Mouse (Mus musculus) R1 (cell line): ENCODE measurements around the gene Golph3l.
"Not testable (repeated sequence)": the region's sequence is repeated elsewhere in the genome, so short reads cannot be mapped to it uniquely, and the experiment has no call there.

Source experiments
- DNase-seq: peaks from one replicate; pipeline ENCODE4 v3.0.0-alpha.2; 2018; ENCODE audit warnings: low read depth, low spot score

The Golph3l gene

DNA sequence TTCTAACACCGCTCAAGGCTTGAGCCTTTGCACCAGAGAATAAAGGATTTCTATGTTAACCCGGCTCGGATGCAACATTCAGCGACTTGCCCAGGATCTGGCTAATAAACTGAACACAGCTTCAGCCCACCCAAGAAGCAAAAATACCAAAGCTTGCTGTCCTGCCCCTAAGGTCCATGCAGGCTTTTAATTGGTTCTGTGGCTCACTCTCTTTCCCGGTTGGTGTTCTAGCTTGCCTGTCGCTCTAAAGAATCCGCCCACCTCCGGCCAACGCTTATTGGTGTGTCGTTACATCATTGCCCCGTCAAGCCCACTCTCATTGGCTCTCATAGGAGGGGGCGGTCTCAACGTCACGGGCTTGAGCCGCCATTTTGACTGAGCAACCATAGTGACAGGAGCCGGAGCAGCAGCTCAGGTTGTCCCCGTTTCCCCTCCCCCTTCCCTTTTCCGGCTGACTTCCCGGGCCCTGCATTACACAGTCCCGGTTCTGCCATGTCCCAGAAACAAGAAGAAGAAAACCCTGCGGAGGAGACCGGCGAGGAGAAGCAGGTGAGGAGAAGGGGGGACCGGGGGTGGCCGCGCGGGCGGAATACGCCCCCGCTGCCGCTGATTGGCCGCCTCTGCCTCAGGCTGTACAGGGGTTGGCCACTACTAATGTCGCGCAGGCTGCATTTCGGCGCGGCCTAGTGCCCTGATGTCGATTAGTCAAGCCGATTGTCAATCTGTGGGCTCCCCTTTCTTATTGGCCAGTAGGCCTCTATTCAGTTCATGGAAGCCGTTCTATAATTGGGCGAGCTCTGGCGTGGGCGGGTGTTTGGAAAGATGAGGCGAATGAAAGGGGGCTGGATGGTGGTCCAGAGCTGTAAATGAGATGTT lies 36.1 kb downstream of the Golph3l start, which contains the start of gene Ensa:
Ensa (plus strand) TSS at position 366 of the 876 bp plus-strand sequence.
- peak; percentile 100 for DNase-seq

DNA sequence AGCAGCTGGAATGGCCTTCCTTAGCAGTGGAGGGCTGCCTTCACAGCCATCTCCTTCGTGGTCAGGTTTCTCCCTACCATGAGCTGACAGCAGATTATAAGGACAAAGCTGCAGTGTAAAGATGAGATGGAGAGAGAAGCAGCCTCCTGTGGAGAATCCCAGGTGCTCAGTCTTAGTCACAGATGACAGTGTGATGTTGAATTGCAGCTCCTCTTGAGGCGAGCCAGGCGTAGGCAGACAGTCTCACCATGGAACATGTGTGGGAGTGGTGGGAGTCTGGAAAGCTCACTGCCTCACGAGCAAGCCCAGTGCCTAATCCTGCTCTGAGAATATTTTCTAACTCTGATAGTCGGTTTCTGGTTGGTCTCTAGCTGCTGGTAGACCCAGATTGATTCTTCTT lies 39.0 kb downstream of the Golph3l start:
- no peak for DNase-seq

DNA sequence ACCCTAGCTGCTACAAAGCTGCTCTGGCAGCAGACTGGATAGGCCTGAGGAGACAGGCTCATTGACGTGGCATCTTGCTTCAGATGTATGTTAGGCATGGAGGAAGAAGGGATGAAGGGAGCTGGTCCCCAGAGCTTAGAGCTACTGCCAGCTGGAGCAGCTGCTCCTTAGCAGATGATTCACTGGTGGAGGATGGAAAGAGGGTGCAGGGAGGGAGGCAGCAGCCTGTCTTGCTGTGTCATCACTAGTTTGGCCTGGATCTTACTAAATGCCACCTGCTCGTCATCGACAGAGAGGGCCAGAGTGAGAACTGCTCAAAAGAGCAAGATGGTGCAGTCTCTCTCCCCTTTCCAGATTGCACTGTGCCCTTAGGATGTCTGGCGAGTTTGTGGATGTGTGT lies 41.0 kb downstream of the Golph3l start:
- no peak for DNase-seq

DNA sequence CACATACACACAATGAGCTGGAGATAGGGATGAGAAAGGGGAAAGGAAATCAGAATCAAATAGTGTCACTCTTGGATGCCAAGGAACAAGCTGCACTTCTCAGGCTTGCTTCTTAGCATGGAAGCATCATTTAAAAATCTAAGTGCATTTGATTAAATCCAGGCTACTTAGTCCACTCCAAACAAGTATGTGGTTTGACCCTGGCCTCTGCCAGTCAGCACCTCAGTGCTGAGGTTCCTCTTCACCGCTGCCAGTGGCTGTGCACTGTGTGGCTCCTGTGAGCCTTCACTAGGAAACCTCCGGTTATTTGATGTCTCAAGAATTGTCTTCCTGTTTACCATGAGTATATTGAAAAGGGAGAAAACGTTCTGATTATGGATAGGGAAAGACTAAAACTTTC lies 42.1 kb downstream of the Golph3l start:
- no peak for DNase-seq

DNA sequence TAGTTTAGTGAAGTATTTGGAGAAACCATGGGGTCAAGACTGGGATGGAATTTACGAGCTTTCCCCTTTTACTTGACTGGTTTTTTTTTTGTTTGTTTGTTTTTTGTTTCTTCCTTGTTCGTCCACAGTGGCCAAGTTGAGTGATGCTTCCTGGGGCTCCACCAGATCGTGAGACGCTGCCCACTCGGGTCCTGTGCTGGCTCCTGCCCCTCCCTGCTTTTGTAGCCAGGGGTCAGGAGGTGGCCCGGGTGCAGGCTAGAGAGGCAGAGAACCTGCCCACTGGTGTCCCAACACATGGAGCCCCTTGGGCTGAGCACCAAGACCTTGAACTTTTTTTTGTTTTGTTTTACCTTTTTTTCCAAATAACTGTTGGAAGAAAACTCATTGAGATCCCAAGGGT lies 42.6 kb downstream of the Golph3l start:
- no peak for DNase-seq

DNA sequence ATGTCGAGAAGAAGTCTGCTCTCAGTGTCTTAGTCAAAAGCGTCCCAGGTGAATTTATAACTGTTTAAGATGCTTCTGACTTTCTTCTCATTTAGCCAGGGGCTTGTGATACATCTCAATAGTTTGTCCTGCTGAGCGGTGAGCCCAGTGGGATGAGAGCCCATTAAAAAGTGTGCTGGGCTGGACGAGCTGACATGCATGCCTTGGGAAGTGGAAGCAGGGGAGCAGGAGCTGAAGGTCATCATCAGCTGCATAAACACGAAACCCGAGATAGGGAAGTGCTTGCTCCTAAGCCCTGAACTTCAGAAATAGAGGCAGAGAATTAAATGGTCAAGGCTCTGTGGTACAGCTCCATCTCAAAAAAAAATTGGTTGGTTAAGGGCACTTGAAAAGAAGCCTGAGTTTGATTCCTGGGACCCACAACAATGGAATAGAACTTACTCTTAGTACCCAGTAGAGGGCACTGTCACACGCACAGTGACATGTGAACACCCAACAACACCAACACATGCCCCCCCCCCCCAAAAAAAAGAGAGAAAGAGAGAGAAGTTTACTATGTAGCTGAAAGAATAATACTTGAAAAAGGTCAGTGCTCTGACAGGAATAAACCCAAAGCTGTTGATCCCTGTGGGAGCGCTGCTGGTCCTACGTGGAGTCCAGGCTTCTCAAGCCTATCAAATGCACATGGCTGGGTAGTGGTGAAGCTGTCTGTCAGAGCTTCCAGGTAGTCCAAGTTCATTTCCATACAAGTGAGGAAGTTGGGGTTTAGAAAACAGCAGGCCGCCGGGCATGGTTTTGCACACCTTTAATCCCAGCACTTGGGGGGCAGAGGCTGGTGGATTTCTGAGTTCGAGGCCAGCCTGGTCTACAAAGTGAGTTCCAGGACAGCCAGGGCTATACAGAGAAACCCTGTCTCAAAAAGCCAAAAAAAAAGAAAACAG lies 44.2 kb downstream of the Golph3l start:
- peak; percentile 75 for DNase-seq

DNA sequence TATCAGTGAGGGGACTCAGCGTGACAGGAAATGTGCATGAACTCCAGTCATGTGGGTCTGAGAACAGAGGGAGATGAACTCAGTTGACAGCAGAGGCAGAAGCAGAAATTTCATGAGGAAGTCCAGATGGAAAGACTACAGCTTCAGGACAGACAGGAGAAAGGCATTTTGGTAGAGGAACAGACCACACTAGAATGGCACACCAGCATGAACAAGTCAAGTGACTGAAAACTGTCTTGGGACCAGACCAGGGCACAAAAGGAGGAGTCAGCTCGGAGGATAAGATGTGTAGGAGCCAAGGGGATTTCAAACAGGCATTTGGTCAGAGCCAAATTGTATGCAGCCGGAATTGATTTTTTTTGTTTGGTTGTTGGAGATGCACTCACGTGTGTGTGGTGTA lies 46.9 kb downstream of the Golph3l start:
- peak; percentile 59 for DNase-seq

DNA sequence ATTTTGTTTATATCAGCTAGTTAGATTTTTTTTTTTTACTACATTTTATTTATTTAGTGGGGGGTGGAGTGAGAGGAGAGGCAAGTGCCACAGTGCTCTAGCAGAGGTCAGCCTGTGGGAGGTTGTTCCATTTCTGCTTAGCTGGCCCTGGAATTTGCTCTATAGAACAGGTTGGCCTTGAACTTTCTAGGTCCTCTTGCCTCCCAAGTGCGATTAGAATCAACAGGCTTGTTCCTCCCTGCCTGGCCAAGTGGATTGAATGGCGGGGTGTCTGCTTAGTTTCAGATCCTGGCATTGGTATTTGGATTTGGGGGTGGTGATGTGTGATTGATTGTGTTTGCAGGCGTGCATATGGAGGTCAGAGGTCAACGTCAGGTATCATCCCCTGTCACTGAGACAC lies 47.3 kb downstream of the Golph3l start:
- DNase-seq: peak; percentile 92

DNA sequence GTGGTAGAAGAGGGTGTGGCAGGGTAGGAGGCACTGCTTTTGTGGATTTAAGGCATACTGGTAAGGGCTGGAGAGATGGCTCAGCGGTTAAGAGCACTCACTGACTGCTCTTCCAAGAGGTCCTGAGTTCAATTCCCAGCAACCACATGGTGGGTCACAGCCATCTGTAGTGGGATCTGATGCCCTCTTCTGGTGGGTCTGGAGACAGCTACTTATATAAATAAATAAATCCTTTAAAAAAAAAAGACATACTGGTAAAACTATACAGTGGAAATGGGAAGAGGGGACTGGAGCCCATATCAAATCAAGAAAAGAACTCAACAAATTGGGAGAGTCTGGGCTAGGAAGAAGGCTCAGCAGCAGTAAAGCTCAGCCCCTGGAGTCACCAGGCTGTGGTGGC lies 51.0 kb downstream of the Golph3l start:
- DNase-seq: peak; percentile 56

DNA sequence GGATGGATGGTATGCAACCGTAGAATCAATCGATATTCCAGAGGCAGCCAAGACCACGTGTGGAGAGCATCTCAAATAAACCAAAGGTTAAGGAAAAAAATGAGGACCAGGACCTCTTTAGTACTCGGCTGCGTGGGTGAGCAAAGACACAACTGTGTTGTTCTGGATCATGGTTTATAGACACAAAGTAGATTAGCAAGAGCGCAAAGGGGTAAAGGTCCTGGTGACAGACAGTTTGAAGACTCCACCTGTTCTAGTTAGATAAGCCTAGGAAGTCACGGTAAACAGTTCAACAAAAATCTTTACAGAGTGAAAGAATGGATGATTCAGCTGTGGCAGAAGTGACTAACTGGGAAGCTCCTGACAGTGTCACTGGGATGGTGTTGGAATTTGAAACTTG lies 54.4 kb downstream of the Golph3l start:
- no peak for DNase-seq

DNA sequence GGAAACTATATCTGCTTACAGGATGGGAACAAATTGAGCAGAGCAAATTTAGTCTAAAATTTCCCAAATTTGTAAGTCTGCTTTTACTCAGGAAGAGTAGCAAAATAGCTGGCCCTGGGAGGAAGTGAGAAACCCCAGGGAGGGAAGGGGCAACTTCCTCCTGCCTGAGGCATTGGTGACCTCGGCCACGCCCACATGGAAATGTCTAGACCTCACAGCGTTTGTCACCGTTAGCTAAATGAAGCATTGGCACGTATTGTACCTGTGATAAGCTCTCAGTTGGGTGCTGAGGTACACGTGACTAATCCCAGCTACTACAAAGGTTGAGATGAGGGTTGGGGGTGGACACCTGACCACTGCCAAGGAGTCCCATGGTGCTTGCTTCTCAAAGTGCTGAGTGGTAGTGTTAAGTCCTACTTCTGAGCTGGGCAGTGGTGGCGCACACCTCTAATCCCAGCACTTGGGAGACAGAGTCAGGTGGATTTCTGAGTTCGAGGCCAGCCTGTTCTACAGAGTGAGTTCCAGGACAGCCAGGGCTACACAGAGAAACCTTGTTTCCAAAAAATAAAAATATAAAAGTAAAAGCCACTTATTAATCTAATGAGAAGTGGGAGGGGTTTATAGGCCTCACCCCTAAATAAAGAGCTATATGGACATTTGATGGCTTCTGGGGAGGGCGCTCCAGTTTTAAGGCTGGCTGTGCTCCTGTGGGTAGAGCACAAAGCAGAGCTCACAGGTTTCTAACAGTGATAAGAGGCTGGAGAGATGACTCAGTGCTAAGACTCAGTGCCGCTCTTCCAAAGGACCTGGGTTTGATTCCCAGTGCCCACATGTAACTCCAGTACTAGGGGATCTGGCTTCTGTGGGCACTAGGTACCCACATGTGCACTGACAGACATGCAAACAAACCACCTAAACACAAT lies 56.8 kb downstream of the Golph3l start:
- DNase-seq: peak; percentile 96

DNA sequence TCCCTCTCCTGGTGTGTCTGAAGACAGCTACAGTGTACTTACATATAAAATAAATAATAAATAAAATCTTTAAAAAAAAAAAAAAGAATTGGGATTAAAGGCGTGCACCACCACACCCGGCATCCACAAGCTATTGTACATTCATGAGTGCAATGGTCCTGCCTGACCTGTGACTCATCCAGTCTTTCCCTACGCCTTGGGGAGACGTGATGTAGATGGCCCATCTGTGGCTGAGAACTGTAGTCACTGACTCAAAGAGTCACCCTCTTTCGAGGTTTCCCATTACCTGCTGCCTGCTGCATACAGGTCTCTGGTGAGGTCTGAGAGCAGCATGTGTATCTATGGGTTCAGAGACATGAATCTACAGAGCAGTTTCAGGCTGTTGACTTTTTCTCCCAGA lies 59.3 kb downstream of the Golph3l start:
- DNase-seq: no peak

DNA sequence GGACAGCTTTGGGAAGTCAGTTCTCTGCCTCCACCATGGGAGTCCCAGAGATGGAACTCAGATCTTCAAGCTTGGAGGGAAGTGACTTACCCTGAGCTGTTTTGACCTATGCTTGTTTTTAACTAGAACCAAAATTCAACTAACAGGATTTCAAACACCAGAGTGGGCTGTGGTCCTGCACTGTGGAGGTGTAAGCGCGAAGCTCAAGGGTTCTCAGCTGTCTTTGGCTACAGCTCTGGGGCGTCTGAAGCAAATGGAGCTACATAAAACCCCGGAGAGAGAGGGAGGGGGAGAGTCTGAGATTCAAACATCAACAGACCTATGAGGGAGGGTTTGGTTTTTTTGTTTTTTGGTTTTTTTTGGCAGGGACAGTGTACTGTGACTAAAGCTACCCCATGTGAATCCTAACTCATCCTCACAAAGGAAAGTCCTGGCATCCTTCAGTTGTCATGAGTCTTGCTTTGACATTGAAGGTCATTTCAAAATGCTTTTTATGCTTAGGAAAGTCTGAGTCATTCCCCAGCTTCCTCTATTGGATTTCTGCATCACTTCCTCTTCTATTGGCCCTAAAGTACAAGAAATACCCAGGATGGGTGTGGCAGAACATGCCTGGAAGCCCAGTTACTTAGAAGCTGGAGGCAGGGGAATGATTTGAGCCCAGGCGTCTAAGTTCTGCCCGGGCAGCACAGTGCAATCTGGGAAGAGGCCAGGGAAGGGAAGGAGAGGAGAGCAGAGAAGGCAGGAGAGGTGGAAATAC lies 61.7 kb downstream of the Golph3l start:
- peak; percentile 97 for DNase-seq

DNA sequence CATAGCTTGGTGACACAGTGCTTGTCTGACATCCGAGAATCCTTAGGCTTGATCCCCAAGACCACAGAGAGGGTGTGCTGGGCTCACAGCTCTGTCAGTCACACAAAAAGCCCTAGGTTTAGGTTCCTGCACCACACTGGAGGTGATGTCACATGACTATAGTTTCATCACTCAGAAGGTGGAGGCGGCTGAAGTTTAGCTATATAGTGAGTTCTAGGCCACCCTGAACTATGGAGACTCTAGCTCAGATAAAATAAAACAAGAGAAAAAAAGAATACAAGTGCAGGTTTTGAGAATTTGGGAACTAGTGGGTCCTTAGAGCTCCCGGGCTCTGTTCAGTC lies 62.3 kb downstream of the Golph3l start:
- DNase-seq: no peak

DNA sequence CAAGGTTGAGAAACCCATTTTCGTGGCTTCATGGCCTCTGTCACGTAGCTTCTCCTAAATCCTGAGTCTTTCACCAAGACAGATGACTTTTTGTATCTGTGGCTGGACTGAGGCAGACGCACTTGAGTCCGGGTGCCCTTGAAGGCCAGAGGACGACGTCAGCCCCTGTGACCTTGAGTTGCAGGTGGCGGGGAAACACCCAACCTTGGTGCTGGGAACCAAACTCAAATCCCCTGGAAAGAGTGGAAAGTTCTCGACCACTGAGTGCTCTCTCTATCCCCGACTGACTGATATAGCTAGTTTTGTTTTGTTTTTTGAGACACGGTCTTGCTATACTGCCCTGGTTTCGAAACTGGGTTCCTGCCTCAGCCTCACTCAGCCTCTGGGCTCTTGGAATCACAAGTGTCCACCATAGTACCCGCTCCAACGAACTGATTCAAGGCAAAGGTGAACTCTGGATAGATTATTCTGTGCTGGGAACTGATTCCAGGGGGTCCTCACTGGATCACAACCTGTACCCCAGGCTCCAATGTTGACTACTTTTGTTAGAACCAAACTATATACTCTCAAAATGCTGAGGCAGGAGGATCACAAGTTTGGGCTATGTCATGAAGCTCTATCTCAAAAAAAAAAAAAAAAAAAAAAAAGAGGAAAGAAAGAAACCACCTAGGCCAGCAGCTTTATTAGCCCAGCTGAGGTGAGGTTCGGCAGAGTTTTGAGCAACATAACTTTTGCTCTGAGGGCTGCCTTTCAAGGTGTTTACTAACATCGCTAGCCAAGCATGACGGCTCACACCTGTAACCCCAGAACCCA lies 62.9 kb downstream of the Golph3l start:
- peak; percentile 87 for DNase-seq

DNA sequence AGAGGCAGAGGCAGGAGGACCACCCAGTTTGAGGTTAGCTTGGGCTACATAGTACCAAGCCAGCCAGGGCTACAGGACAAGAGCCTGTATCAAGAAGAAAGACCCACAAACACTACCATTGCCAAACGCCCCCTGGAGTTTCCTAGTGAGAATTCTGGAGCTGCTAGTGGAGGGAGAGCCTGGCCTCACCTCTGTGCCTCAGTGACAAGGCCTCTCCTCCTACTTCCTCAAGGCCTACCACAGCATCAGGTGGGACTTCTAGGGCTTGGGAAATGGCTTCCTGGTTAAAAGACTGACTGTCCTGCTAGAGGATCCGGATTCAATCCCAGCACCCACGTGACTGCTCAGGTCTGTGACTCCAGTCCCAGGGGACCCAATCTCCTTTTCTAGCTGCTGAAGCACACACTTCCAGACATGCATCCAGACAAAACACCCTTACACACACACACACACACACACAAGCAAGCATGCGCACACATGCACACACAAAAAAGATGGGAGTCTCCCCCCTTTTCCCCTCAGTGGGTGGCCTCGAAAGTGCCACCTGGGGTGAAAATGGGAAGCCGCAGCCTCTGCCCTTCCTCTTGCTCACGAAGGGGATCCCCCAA lies 63.6 kb downstream of the Golph3l start:
- peak; percentile 97 for DNase-seq

DNA sequence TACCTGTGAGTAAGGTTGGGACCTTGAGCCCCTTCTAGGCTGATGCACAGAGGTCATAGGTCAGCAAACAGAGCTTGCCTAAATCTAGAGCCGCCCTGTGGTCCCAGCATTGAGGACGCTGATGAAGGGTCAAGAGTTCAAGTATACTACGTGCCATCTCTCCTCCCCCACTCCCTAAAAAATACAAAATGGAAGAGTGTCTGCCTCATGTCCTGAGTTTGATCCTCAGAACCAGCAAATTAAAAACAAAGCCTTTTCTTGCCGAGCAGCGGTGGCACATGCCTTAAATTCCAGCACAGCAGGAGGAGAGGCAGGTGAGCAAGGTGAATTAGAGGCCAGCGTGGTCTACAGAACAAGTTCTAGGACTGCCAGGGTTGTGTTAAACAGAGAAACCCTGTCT lies 64.1 kb downstream of the Golph3l start:
- DNase-seq: peak; percentile 100

DNA sequence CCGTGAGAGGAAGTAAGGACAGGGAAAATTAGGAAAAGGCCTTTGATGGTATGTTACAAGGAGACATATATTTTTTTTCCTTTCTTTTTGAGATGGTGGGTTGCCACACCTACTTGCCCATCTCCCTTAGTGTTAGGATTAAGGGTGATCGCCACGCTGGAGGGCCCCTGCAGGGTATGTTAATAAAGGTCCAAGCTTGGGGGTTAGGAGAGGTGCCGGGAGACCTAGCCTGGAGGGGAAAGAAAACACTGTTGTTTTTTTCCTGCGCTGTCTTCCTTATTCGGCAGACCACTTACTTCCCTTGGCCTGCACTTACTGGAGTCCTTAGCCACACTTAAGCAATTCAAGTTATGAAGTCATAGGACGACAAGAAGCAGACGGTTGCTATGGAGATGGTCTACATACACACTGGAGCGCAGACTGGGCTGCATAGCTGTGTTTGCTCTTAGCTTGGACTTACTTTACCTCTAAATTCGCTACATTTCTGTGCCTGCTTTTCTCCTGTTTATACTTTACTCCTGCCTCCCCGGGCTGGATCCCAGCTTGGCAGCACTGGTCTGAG lies 64.8 kb downstream of the Golph3l start:
- peak; percentile 94 for DNase-seq

DNA sequence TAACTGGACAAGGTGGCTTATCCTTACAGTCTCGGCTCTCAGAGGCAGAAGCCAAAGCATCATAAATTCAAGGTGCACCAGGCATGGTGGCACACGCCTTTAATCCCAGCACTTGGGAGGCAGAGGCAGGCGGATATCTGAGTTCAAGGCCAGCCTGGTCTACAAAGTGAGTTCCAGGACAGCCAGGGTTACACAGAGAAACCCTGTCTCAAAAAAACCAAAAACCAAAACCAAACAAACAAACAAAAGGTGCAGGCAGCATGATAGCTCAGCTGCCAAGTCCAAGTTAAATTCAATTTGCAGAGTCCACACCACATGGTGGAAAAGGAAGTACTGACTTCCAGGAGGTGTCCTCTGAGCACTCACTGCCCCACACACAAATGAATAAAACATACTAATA lies 65.6 kb downstream of the Golph3l start:
- DNase-seq: not testable (repeated sequence)
